ENCODE assay signal across 8 mouse cellular contexts in genomic region chr12:26071610-26072009, GRCm38 (mm10).
DNase-seq lines count a peak whose midpoint lies in the region; ATAC-seq lines count a peak whose summit lies in the region.

No protein-coding gene starts in this region.

- WGBS in large intestine, adult 2 months, result 6% methylated on average over 3 of the region's 3 CpGs

- DNase-seq in CD8-positive naive resting alpha-beta T cell, adult 2 months (ENCODE audit: low read depth in 2 of 2, low spot score in 2 of 2), result peak; percentile 71 to 79
- DNase-seq in adrenal gland, adult 18-20 months (ENCODE audit: low spot score in 2 of 2), result peak; percentile 55 to 60
- peak; percentile 87 for DNase-seq in embryo, embryonic 10.5 days (ENCODE audit: low spot score)
- DNase-seq in large intestine, adult 2 months (ENCODE audit: low read depth, low spot score), result peak; percentile 1
- peak; percentile 76 for DNase-seq in lung, postnatal 36 days
- DNase-seq in right cerebral cortex, postnatal 25 days, result peak; percentile 70

- peak; percentile 73 for ATAC-seq in granulocyte monocyte progenitor cell, adult 5-6 weeks (replicated peaks; ENCODE audit: poor library complexity, severe bottlenecking)
- ATAC-seq in monocyte, adult 5-6 weeks (replicated peaks; ENCODE audit: insufficient number of reproducible peaks, low FRiP score, low TSS enrichment, poor library complexity, severe bottlenecking), result no peak

Comparison
In these comparisons a context has a peak if more than half of its experiments do, and no peak if none do; other contexts are left out.
1. DNase-seq: peak in every context shown above with its lines; median percentile 87 in embryo, embryonic 10.5 days; 76 in lung, postnatal 36 days; 75 in CD8-positive naive resting alpha-beta T cell, adult 2 months; 70 in right cerebral cortex, postnatal 25 days; 58 in adrenal gland, adult 18-20 months; 1 in large intestine, adult 2 months.